Mouse (Mus musculus) olfactory bulb, adult 2 months (tissue): ENCODE measurements around the gene Eya3.

ENCODE experiments used
- CTCF ChIP-seq: fragments of 200-500 bp; IDR thresholded peaks from 2 replicates; pipeline ENCODE4 v1.5.1; 2012; ENCODE audit warnings: low read depth, mild to moderate bottlenecking, low read length, moderate library complexity; ENCODE audit not compliant: insufficient read depth
- POLR2A ChIP-seq: fragments of 200-500 bp; IDR thresholded peaks from 2 replicates; pipeline ENCODE4 v1.6.1; 2012; ENCODE audit warnings: mild to moderate bottlenecking, low read depth, low read length, moderate library complexity; ENCODE audit not compliant: insufficient read depth

DNA sequence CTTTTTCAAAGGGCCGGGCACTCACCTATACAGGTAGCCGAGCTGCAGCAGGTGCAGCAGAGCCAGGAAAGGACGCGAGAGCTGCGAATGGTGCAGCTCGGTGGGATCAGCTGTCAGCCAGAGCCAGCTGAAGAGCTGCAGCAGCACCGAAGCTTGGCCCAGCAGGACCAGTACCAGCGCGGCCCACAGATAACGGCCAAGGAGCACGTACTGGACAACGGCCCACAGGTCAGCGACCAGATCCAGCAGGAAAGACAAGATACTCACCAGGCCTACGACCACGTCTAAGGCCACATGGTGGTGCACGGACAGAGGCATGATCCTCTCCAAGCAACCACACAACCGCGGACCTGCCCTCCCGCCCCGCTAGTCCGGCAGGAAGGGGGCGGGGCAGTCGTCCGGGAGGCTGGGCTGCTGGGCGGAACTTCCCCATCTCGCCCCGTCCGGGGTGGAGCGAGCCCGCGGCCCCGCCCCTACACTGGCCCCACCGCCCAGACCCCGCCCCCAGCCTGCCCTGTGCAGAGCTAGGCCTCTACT, 93.4 kb downstream of the Eya3 start, which contains the start of gene Xkr8:
- TF ChIP-seq CTCF (no peak), POLR2A (no peak)
